Mouse (Mus musculus) ES-Bruce4 (cell line): Measurements from ENCODE around the gene Galns.

Experiments
- CTCF ChIP-seq: IDR thresholded peaks from one replicate; pipeline ENCODE4 v1.8.1; 2011; ENCODE audit warnings: low read depth, low read length
- EP300 ChIP-seq: IDR thresholded peaks from 2 replicates; pipeline ENCODE4 v1.6.1; 2011; ENCODE audit warnings: low read depth, low read length; ENCODE audit not compliant: insufficient read depth
- POLR2A ChIP-seq: IDR thresholded peaks from one replicate; pipeline ENCODE4 v1.8.1; 2011; ENCODE audit warnings: low read length; ENCODE audit not compliant: insufficient read depth

DNA sequence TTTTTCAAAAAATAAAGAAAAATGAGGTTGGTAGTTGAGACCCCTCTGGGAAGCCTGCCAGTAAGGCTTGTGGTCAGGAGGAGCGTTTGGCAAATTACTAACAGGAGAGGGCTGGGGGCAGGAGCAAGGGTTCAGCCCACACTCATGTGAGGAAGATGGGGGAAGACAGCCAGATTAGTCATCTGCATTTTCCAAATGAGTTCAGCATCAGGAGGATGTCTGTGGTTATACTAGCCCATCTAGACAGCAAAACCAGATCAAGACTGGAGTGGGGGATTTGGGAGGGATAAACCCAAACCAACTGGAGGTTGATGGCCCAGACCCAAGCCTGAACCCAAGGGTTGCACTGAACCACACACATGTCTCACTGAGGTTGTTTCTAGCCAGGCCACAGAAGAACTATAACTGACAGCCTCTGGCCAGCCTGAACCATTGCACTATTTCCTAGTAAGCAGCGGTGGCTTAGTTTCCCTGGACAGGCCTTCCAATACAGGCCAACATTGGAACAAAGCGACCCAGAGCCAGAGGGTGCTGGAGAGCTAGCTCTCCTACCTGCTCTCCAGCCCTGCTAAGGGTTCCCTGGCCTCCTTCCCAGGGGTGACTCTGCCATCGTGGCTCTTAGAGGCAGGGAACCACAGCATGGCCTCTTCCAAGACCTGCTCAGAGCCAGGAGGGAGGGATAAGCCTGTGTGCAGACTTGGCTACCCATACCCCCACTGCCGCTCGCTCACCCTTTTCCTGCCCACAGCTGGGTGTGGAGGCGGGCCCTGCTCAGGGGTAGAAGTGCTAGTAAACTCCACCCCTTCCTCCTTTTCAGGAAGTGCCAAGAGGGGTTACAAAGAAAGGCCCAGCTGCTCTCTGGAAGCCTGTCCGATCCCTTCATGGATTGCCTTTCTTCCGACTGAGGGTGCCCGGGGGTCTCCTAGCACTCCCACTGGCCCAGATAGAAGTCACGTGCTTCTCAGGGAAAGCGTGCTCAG, 54.9 kb downstream of the Galns start:
- no peak for TF ChIP-seq CTCF
- peak; percentile 81 for TF ChIP-seq POLR2A
- 0 out of 2 replicates have a peak, but pooled peaks have one; percentile 34 for TF ChIP-seq EP300
